Mouse (Mus musculus) spleen, adult 12 weeks (tissue): ENCODE measurements around the gene Mafk.
"Not testable (repeated sequence)": the region's sequence is repeated elsewhere in the genome, so short reads cannot be mapped to it uniquely, and the experiment has no call there.

ENCODE experiments used
- DNase-seq: peaks from one replicate; pipeline ENCODE4 v3.0.0; 2022; ENCODE audit warnings: low spot score

Mafk gene

GRCm38 (mm10) chr5:139791227-139792158 is at the start of gene Mafk:
Mafk (plus strand) TSS chr5:139791513.
- peak; percentile 99 for DNase-seq

- DNase-seq, result not testable (repeated sequence)
Measured at GRCm38 (mm10) chr5:139742640-139743039, 48.7 kb upstream of the Mafk start.

GRCm38 (mm10) chr5:139745771-139746170 is 45.5 kb upstream of the Mafk start:
- peak; percentile 53 for DNase-seq

GRCm38 (mm10) chr5:139749413-139750125 is 41.7 kb upstream of the Mafk start:
- no peak for DNase-seq

DNA sequence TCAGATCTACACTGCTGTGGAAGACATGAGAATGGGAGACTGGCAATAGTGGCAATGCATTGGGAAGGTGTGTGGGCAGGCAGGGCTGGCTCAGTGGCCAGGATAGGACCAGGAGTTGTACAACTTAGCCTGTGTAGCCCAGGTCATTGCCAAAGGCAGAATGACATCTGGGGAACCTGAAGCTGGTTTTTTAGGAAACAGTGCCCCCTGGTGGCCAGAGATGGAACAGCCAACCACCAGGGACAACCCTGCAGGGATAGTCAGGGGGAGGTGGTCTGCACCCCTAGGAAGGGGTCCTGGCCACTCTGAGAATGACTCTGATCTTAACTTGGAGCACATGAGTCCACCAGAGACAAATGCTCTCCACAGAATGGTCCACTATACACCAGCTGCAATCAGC is 40.8 kb upstream of the Mafk start:
- DNase-seq, result peak; percentile 69

GRCm38 (mm10) chr5:139754753-139755152 is 36.6 kb upstream of the Mafk start:
- peak; percentile 45 for DNase-seq

- no peak for DNase-seq
Measured at GRCm38 (mm10) chr5:139756135-139756534, 35.2 kb upstream of the Mafk start.

DNA sequence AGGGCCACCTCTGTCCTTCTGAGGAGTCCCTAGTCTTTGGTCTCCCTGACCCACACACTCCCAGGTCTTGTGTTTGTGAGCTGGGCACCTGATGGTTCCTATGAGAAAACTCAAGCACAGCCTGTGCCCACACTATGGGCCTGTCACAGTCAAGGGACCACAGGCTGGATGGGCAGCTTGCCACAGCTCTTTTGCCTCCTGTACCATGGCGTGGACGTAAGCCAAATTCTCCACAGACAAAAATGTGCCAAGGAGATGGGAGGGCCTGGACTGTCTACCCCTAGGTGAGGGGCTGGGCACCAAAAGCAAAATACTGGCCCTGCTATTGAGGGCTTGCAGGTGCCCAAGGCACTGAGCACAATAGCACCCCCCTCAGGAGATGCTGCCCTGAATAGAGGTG is 34.7 kb upstream of the Mafk start:
- DNase-seq, result no peak

DNA sequence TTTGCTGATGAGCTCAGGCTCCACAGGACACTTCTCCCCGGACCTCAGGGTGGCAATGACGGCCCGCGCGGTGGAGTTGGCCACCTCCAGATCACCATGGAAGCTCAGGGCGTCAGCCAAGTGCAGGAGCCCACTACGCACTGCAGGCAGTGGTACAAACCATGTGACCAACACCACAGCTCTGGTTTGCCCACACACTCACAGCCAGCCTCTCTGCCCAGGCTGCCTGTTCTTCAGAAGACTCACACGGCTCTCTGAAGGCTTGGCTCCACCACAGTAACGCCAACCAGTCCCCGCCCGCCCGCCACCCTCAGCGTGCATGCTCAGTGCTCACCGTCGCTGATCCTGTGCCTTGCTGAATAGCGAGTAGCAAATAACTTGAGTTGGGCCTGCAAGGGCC is 33.2 kb upstream of the Mafk start:
- DNase-seq, result no peak

DNA sequence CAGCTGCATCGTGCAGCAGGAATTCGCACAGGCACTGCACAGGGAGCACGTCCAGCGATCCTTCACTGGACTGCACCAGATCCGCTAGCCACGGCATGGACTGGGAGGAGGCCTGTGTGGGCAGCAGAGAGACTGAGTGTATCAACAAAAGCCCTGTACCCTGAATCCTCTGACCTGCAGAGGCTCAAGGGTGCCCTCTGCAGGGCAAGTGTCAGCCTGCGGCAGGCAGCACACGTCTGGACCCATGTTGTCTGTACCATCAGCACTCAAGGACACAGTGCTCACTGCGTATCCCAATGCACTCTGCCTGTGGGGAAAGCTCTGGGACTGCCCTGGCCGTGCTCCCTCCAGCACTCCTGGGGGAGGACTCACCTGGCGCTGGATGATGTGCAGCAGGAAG is 27.0 kb upstream of the Mafk start:
- DNase-seq, result no peak

DNA sequence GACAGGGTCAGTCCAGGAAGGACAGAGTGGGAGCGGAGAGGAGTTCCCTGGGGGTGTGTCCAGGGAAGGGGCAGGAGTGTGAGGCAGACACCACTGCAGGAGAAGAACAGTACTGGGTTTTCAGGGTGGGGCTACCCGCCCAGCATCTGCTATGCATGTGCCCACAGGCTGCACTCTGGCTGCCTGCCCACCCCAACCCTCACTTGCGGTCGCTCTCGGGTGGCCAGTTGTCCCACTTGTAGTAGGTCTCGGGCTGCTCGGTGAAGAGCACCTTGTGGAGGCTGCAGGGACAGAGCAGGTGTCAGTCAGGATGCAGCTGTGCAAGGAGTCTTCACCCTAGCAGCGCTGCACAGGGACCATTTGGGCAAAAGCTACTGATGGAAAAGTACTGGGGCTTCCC is 23.1 kb upstream of the Mafk start:
- no peak for DNase-seq

DNA sequence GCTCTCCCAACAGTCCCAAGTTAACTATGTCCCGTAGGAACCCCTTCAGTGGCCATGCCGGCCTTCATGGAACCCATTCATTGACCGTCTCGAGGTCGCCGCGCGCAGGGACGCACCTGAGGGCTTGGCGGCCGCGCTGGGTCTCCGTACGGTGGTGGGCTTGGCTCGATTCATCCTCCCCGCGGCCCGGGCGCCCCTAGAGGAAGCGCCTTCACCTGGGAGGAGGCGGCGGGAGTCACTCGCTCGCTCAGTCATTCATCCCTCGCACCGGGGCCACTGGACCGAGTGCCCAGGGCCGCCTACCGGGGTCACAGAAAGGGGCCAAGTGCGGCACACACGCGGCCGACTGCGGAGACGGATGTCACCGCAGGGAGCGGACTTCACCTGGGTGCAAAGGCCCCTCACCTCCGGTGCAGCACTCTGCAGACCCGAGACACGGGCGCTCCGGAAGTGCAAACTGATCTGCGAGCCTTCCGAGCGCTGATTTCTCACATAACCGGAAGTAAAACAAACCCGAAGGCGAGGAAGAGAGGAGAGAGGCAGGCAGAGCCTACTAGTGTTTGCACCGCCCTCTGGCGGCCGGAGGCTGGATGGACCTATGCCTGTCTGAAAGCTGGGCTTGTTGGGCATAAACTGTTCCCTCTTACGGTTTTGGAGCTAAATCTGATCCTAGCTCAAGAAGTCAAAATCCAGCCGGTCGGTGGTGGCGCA is 15.9 kb upstream of the Mafk start, which contains the start of gene Ints1:
TSS of gene Ints1 (minus strand) at position 459 of the 711 bp plus-strand sequence.
- DNase-seq, result peak; percentile 93

- DNase-seq, result no peak
Measured at GRCm38 (mm10) chr5:139776966-139777365, 14.3 kb upstream of the Mafk start.

DNA sequence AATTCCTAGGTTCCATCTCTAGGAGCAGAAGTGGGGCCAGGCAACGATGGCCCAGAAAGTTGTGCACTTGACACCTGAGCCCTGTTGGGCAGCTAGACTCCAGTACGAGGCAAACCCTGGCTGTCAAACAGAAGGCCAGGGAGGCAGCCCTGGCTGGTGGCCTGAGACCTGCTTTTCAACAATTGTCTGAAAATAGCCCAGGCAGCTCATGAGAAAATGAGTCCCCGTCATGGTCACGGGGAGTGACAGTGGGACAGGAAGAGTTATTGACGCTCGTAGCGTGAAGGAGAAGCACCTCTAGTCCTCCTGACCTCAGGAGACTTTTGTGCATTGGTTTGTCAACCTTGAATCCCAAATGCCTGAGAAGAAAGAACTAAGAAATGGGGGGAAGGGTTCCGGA is 9.9 kb upstream of the Mafk start:
- no peak for DNase-seq

DNA sequence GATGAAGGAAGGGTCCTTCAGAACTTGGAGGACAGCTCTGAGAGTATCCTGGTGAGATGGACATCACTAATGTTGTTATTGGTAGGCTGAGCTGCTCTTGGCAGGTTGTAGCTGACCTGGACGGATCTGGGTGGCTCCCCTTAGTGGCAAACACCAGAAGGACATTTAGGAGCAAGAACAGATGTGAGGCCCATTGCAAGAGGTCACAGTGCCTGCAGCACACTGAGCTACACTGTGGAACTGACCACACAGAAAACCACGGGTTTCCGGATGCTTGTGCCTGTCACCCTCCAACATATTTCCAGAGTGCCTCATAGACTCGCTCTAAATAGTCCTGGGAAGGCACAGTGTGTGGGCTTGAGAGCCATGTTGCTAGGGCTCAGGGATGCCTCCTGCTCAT is 1.8 kb upstream of the Mafk start:
- DNase-seq, result no peak

DNA sequence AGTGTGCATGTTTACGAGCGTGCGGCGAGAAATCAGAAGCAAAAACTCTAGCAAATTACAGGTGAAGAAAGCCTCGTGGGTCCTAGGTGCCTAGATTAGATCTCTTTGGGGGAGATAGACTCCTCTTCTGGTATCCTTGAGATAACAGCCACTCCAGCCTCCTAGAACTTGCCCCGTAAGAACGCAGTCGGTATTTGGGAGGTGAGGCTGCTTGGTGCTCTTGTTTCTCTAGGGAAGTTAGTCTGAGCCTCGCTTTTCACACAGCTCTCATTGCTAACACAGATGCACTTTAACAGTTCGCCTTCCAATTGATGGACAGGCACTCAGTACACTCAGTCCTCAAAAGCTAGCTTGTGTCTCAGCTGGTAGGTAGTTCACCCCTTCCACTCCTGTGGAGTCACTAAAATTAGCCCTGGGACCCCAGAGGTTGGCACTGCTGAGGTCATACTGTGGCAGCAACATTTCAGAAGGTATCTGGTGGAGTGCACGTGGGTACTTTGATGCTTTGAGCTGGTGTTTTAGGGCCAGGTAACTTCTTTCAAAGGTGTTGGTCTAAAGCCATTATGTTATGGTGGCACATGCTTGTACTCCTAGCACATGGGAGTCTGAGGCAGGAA is 954 bp downstream of the Mafk start:
- no peak for DNase-seq

DNA sequence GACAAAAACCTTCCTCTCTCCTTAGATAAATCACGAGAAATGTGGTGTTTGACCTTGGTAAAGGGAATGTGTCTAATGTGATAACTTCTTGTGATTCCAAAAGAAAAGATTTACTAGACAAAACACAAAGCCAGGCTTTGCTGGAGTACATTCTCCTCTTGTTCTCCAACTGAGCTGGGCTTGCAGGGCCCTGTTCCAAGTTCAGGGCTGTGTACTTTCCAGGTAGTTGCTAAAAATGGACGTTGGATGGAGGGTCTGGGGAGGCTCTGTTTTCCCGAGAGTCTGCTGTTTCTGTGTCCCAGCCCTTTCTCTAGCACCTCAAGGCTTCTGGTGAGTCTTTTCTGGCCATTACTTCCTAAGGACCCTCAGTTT is 1.6 kb downstream of the Mafk start:
- no peak for DNase-seq

DNA sequence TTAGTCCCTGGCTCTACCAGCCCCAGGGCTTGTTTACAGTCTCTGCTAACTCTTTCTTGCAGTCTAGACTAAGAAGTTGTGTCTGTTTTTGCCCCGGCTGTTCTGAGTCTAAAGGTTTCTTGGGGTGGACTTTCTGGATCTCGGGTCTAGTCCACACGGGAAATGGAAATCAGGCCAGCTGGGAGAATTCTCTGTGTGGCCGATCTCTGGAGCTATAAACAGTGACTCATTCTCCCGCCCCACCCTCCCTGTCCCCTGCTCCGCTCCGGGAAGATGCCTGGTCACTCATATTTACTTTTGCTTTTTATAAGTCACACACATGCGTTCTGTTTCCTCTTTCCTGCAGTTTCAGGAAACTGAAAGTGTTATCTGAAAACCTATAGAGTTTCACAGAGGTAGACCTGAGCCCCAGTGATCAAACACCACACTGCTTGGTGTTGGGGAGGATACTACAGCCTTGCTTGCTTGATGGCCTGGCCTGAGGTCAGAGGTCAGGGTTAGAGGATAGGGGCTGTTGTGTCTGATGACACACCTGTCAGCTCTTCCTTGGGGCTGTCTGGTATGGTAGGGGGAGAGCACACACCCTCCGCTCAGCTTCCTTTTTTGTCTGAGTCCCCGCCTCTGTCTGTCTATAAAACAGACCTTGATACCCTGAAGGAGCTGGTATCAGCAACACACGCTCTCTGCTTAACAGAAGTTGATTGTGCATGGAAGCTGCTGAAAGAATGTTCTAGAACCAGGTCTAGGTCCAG is 2.2 kb downstream of the Mafk start:
- DNase-seq, result no peak

DNA sequence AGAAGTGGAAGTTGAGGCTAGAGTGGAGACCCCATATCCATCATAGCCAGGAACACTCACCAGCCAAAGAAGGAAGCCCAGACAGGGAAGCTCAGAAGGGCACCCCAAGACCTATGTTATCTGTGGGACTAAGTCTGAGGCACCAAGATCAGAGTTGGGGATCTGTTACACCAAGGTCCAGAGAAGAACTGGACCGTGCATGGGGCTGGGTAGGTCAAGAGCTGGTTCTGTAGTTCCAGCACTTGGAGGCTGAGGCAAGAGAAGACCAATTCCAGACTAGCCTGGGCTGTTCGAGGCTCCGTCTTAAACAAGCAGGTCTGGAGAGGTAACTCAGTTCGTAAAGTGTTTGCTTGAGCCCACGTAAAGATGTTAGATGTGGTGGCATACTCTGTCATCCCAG is 2.8 kb downstream of the Mafk start:
- DNase-seq, result no peak

DNA sequence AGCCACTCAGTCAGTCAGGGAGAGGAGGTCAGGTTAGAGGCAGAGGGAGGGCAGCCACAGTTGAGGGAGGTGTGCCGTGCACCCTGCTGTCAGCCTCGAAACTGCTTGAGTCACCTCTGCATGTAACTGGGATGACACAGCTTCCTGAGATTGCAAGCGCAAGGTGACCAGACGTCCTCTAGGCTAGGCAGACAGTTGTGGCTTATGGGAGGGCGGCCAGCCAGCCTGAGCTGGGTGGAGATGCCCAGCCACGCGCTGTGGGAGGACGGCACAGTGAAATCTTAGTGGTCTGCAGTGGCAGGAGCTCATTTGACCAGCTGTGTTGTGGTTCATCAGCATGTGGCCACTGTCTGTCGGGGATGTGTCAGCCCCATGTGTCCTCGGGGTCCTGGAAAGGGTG is 3.6 kb downstream of the Mafk start:
- no peak for DNase-seq

DNA sequence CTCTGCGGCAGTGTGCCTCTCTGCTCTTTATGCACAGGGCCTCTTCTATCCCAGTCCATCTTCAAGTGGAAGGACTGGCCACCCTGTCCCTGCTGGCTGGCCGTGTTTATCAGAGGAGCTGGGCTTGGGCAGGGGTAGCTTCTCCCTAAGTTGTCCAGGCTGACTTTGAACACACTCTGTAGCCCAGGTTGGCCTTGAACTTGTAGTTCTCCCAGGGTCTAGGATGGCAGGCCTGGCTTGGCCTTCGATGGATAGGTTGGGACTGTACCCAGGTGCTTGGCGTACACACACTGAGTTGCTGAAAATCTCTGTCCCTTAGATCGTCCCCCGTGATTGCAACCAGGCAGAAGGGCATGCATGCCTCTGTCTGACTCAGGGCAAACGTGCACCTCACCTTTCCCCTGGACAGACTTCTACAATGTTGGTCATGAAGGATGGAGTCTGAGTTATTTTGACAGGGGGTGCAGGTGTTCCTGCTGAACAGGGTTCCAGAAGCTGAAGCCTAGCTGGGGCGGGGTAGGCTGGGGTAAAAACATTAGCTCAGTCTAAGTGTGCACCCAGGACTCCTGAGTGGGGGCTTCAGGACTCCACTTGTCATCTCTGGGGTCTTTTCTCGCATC is 4.8 kb downstream of the Mafk start:
- DNase-seq, result no peak
